Mouse (Mus musculus): ENCODE results near the gene Pde4a. TPM values are rescaled to one million over a fixed set of nuclear protein-coding genes. Genes with fewer than 3 reads are reported as not detected.

The Pde4a gene
- polyA plus RNA-seq, 1 experiment from 2014 or later: 7.0 TPM

GRCm38 (mm10) chr9:21167140-21168097 lies 1.9 kb downstream of the Pde4a start:
- ATAC-seq (replicated peaks; ENCODE audit: low FRiP score): no peak
- DNase-seq (ENCODE audit: low spot score): no peak
- no peaks in the 10 kb centered on the region for H3K36me3 ChIP-seq (ENCODE audit: control insufficient read depth, insufficient read depth, low read length)
- peak overlapping the region; percentile 26; the same call in 1 of the 2 replicates for H3K4me2 ChIP-seq (ENCODE audit: low read depth, low read length, severe bottlenecking)
- H3K27me3 ChIP-seq (ENCODE audit: control insufficient read depth, insufficient read depth, low read length): peaks cover 47% of the 10 kb centered on the region
- H3K9me3 ChIP-seq (ENCODE audit: control insufficient read depth, low read length): no peaks in the 10 kb centered on the region
- H3K27ac ChIP-seq (ENCODE audit: low read depth, low read length): no peak overlapping the region
- 65% methylated on average over 10 of the region's 10 CpGs for WGBS
- no peak overlapping the region for H3K9ac ChIP-seq (ENCODE audit: low read length)
- H3K4me3 ChIP-seq (ENCODE audit: low read depth, low read length): no peak overlapping the region
- peaks cover 17% of the 10 kb centered on the region for H3K4me1 ChIP-seq (replicated peaks; ENCODE audit: control insufficient read depth, insufficient read depth, low read length)

GRCm38 (mm10) chr9:21168161-21169123 lies 2.9 kb downstream of the Pde4a start:
- Histone ChIP-seq H3K27me3 (ENCODE audit: control insufficient read depth, insufficient read depth, low read length) (peaks cover 40% of the 10 kb centered on the region), H3K4me1 (replicated peaks; ENCODE audit: control insufficient read depth, insufficient read depth, low read length) (peaks cover 17% of the 10 kb centered on the region), H3K4me2 (ENCODE audit: low read depth, low read length, severe bottlenecking) (peak overlapping the region; percentile 26), H3K9me3 (ENCODE audit: control insufficient read depth, low read length) (no peaks in the 10 kb centered on the region), H3K36me3 (ENCODE audit: control insufficient read depth, insufficient read depth, low read length) (no peaks in the 10 kb centered on the region), H3K4me3 (ENCODE audit: low read depth, low read length) (no peak overlapping the region), H3K9ac (ENCODE audit: low read length) (peak overlapping the region; percentile 16; the same call in 1 of the 2 replicates), H3K27ac (ENCODE audit: low read depth, low read length) (no peak overlapping the region)
- ATAC-seq (replicated peaks; ENCODE audit: low FRiP score) (peak; percentile 69; the same call in 1 of the 2 replicates), DNase-seq (ENCODE audit: low spot score) (peak; percentile 89)
- 12% methylated on average over 30 of the region's 30 CpGs for WGBS

GRCm38 (mm10) chr9:21169157-21169556 lies 3.6 kb downstream of the Pde4a start:
- no peak for DNase-seq (ENCODE audit: low spot score)
- Histone ChIP-seq H3K9me3 (ENCODE audit: control insufficient read depth, low read length) (no peaks in the 10 kb centered on the region), H3K4me3 (ENCODE audit: low read depth, low read length) (no peak overlapping the region), H3K9ac (ENCODE audit: low read length) (no peak overlapping the region), H3K4me1 (replicated peaks; ENCODE audit: control insufficient read depth, insufficient read depth, low read length) (peaks cover 15% of the 10 kb centered on the region), H3K27ac (ENCODE audit: low read depth, low read length) (no peak overlapping the region), H3K4me2 (ENCODE audit: low read depth, low read length, severe bottlenecking) (no peak overlapping the region), H3K36me3 (ENCODE audit: control insufficient read depth, insufficient read depth, low read length) (no peaks in the 10 kb centered on the region), H3K27me3 (ENCODE audit: control insufficient read depth, insufficient read depth, low read length) (peaks cover 33% of the 10 kb centered on the region)
- WGBS: 33% methylated on average over 1 of the region's 1 CpGs
- no peak for ATAC-seq (replicated peaks; ENCODE audit: low FRiP score)

GRCm38 (mm10) chr9:21172364-21172763 lies 6.8 kb downstream of the Pde4a start:
- DNase-seq (ENCODE audit: low spot score): no peak
- H3K9me3 ChIP-seq (ENCODE audit: control insufficient read depth, low read length): no peaks in the 10 kb centered on the region
- no peak overlapping the region for H3K27ac ChIP-seq (ENCODE audit: low read depth, low read length)
- peaks cover 3% of the 10 kb centered on the region; the same call in 1 of the 2 replicates for H3K4me1 ChIP-seq (replicated peaks; ENCODE audit: control insufficient read depth, insufficient read depth, low read length)
- no peak overlapping the region for H3K4me2 ChIP-seq (ENCODE audit: low read depth, low read length, severe bottlenecking)
- no peak for ATAC-seq (replicated peaks; ENCODE audit: low FRiP score)
- H3K27me3 ChIP-seq (ENCODE audit: control insufficient read depth, insufficient read depth, low read length): peaks cover under 1% of the 10 kb centered on the region
- 73% methylated on average over 6 of the region's 6 CpGs for WGBS
- no peak overlapping the region for H3K9ac ChIP-seq (ENCODE audit: low read length)
- no peak overlapping the region for H3K4me3 ChIP-seq (ENCODE audit: low read depth, low read length)
- H3K36me3 ChIP-seq (ENCODE audit: control insufficient read depth, insufficient read depth, low read length): no peaks in the 10 kb centered on the region

GRCm38 (mm10) chr9:21180402-21180801 lies 14.9 kb downstream of the Pde4a start:
- Histone ChIP-seq H3K27me3 (ENCODE audit: control insufficient read depth, insufficient read depth, low read length) (peaks cover 18% of the 10 kb centered on the region), H3K9me3 (ENCODE audit: control insufficient read depth, low read length) (no peaks in the 10 kb centered on the region), H3K36me3 (ENCODE audit: control insufficient read depth, insufficient read depth, low read length) (no peaks in the 10 kb centered on the region), H3K9ac (ENCODE audit: low read length) (no peak overlapping the region), H3K27ac (ENCODE audit: low read depth, low read length) (no peak overlapping the region), H3K4me3 (ENCODE audit: low read depth, low read length) (no peak overlapping the region), H3K4me2 (ENCODE audit: low read depth, low read length, severe bottlenecking) (no peak overlapping the region), H3K4me1 (replicated peaks; ENCODE audit: control insufficient read depth, insufficient read depth, low read length) (peaks cover 5% of the 10 kb centered on the region; the same call in 1 of the 2 replicates)
- DNase-seq (ENCODE audit: low spot score) (no peak), ATAC-seq (replicated peaks; ENCODE audit: low FRiP score) (no peak)
- WGBS: 65% methylated on average over 4 of the region's 4 CpGs

GRCm38 (mm10) chr9:21180841-21181240 lies 15.3 kb downstream of the Pde4a start:
- ATAC-seq (replicated peaks; ENCODE audit: low FRiP score): no peak
- H3K4me1 ChIP-seq (replicated peaks; ENCODE audit: control insufficient read depth, insufficient read depth, low read length): peaks cover 5% of the 10 kb centered on the region; the same call in 1 of the 2 replicates
- 52% methylated on average over 1 of the region's 1 CpGs for WGBS
- H3K27me3 ChIP-seq (ENCODE audit: control insufficient read depth, insufficient read depth, low read length): peaks cover 18% of the 10 kb centered on the region
- no peaks in the 10 kb centered on the region for H3K9me3 ChIP-seq (ENCODE audit: control insufficient read depth, low read length)
- no peak overlapping the region for H3K9ac ChIP-seq (ENCODE audit: low read length)
- H3K4me2 ChIP-seq (ENCODE audit: low read depth, low read length, severe bottlenecking): no peak overlapping the region
- H3K4me3 ChIP-seq (ENCODE audit: low read depth, low read length): no peak overlapping the region
- H3K36me3 ChIP-seq (ENCODE audit: control insufficient read depth, insufficient read depth, low read length): no peaks in the 10 kb centered on the region
- no peak for DNase-seq (ENCODE audit: low spot score)
- H3K27ac ChIP-seq (ENCODE audit: low read depth, low read length): no peak overlapping the region

GRCm38 (mm10) chr9:21181421-21182220 lies 16.1 kb downstream of the Pde4a start:
- DNase-seq (ENCODE audit: low spot score): no peak
- Histone ChIP-seq H3K27me3 (ENCODE audit: control insufficient read depth, insufficient read depth, low read length) (peaks cover 18% of the 10 kb centered on the region), H3K36me3 (ENCODE audit: control insufficient read depth, insufficient read depth, low read length) (no peaks in the 10 kb centered on the region), H3K4me3 (ENCODE audit: low read depth, low read length) (peak overlapping the region; percentile 5; the same call in 1 of the 2 replicates), H3K27ac (ENCODE audit: low read depth, low read length) (no peak overlapping the region), H3K9ac (ENCODE audit: low read length) (no peak overlapping the region), H3K4me1 (replicated peaks; ENCODE audit: control insufficient read depth, insufficient read depth, low read length) (peaks cover 5% of the 10 kb centered on the region; the same call in 1 of the 2 replicates), H3K9me3 (ENCODE audit: control insufficient read depth, low read length) (no peaks in the 10 kb centered on the region), H3K4me2 (ENCODE audit: low read depth, low read length, severe bottlenecking) (peak overlapping the region; percentile 38)
- ATAC-seq (replicated peaks; ENCODE audit: low FRiP score): no peak
- 7% methylated on average over 37 of the region's 48 CpGs for WGBS

All from forebrain, embryonic 11.5 days (tissue).